Mouse (Mus musculus): ENCODE measurements around the gene Gls. TPM values are rescaled to one million over a fixed set of nuclear protein-coding genes. Genes with fewer than 3 reads are reported as not detected.

Gls gene
- total RNA-seq (2023; ENCODE audit: inconsistent age), result 216 to 259 TPM (median 228 TPM) in 4 replicates

GRCm38 (mm10) chr1:52233143-52233713, at the start of gene Gls:
Gene Gls (minus strand): TSS chr1:52233232.

DNA sequence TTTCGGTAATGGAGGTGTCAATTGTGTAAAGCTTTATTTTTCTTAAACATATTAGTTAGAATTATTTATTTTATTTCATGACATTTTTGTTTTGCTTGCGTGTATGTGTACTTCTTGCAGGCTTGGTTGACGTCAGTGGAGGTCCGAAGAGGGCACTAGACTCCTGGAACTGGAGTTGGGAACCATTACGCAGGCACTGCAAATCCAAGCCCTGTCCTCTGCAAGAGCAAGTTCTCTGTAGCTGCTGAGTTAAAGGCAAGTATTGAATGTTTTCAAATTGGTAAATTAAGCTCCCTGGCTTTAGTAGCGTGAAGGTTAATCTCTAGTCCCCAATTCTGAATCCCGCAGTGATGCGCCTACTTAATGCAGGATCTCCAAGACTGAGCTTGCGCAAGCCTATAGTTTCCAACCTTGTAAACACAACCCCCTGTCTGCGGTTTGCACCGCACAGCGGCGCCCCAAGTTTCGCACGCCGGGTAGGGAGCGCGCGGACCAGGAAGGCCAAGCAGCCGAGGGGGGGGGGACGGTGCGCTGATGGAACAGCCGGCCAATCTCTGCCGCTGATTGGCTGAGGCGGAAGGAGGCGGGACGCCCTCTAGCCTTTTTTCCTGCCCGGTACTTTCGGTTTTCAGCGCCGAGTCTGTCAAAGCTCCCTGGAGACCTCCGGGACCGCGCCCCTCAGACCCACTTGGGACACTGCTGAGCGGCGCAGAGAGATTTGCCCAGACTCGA, 114.0 kb downstream of the Gls start, which contains the start of gene Stat1:
Stat1 (plus strand) TSS at position 581 of the 732 bp plus-strand sequence.

Other genes starting within 250 kb of the Gls start
- 60.8 to 64.5 TPM (median 62.7 TPM) in 4 replicates for gene Stat4, start 246.1 kb downstream of the Gls start, total RNA-seq (2023; ENCODE audit: inconsistent age)
- 145 to 188 TPM (median 170 TPM) in 4 replicates for gene Stat1, start 113.8 kb downstream of the Gls start, total RNA-seq (2023; ENCODE audit: inconsistent age)